Mouse (Mus musculus) myocyte (in vitro differentiated cells): Measurements from ENCODE around the gene Rwdd2b. TPM values are rescaled to one million over a fixed set of nuclear protein-coding genes. Genes with fewer than 3 reads are reported as not detected.

ENCODE experiments used
- H3K27me3 ChIP-seq: one replicate; pipeline ENCODE4 v1.6.1; 2011; ENCODE audit not compliant: control insufficient read depth, insufficient read depth, insufficient read length
- H3K36me3 ChIP-seq: one replicate; pipeline ENCODE4 v1.6.1; 2011; ENCODE audit not compliant: control insufficient read depth, insufficient read depth
- H3K4me2 ChIP-seq: one replicate; pipeline ENCODE4 v1.6.1; 2011; ENCODE audit warnings: low read depth, control low read depth
- H3K4me3 ChIP-seq: one replicate; pipeline ENCODE4 v1.5.1; 2011; ENCODE audit warnings: mild to moderate bottlenecking, control low read depth, moderate library complexity
- H3K79me2 ChIP-seq: one replicate; pipeline ENCODE4 v1.6.1; 2011; ENCODE audit not compliant: control insufficient read depth, insufficient read depth
- H3ac ChIP-seq: one replicate; pipeline ENCODE4 v1.6.1; 2011; ENCODE audit not compliant: control insufficient read depth, insufficient read length
- CEBPB ChIP-seq: IDR thresholded peaks from 2 replicates; pipeline ENCODE4 v1.6.1; 2011; ENCODE audit warnings: mild to moderate bottlenecking, moderate library complexity; ENCODE audit not compliant: poor library complexity, insufficient read depth, severe bottlenecking
- E2F4 ChIP-seq: IDR thresholded peaks from one replicate; pipeline ENCODE4 v1.6.1; 2011; ENCODE audit warnings: mild to moderate bottlenecking, control low read depth, moderate library complexity; ENCODE audit not compliant: insufficient read depth
- MAX ChIP-seq: IDR thresholded peaks from one replicate; pipeline ENCODE4 v1.6.1; 2011; ENCODE audit warnings: low read depth, mild to moderate bottlenecking, control low read depth
- MYOD1 ChIP-seq, 3 experiments: IDR thresholded peaks; one replicate each; pipeline ENCODE4 v1.6.1; 2011; ENCODE audit warnings: control low read depth in 2 of 3, low read depth in 2 of 3, mild to moderate bottlenecking in 2 of 3, moderate library complexity in 1 of 3; ENCODE audit not compliant: insufficient read length in 2 of 3, control insufficient read depth in 1 of 3
- MYOG ChIP-seq, 3 experiments: IDR thresholded peaks; one replicate each; pipeline ENCODE4 v1.6.1; 2011; ENCODE audit warnings: control low read depth in 2 of 3, low read depth in 2 of 3, mild to moderate bottlenecking in 2 of 3; ENCODE audit not compliant: insufficient read length in 2 of 3, control insufficient read depth in 1 of 3, insufficient read depth in 1 of 3
- POLR2A ChIP-seq: IDR thresholded peaks from one replicate; pipeline ENCODE4 v1.6.1; 2011; ENCODE audit warnings: low read depth, mild to moderate bottlenecking, control low read depth, moderate library complexity; ENCODE audit not compliant: insufficient read length
- POLR2AphosphoS2 ChIP-seq: IDR thresholded peaks from one replicate; pipeline ENCODE4 v1.6.1; 2011; ENCODE audit warnings: low read depth, control low read depth; ENCODE audit not compliant: insufficient read length
- REST ChIP-seq: IDR thresholded peaks from one replicate; pipeline ENCODE4 v1.6.1; 2011; ENCODE audit warnings: mild to moderate bottlenecking, control low read depth, moderate library complexity; ENCODE audit not compliant: insufficient read depth, insufficient read length
- SRF ChIP-seq: IDR thresholded peaks from one replicate; pipeline ENCODE4 v1.6.1; 2011; ENCODE audit warnings: low read depth; ENCODE audit not compliant: control insufficient read depth, insufficient read length
- TCF12 ChIP-seq: IDR thresholded peaks from one replicate; pipeline ENCODE4 v1.6.1; 2011; ENCODE audit warnings: mild to moderate bottlenecking, control low read depth; ENCODE audit not compliant: poor library complexity, insufficient read depth, severe bottlenecking
- TCF3 ChIP-seq: IDR thresholded peaks from one replicate; pipeline ENCODE4 v1.6.1; 2011; ENCODE audit warnings: low read depth, control low read depth; ENCODE audit not compliant: insufficient read length
- USF1 ChIP-seq: IDR thresholded peaks from one replicate; pipeline ENCODE4 v1.6.1; 2011; ENCODE audit warnings: low read depth, mild to moderate bottlenecking, control low read depth, moderate library complexity
- polyA plus RNA-seq: library from polyadenylated mRNA; unstranded; fragments of >200 nt; fragmentation: generic; extraction: Trizol; gene quantifications from one replicate; pipeline ENCODE4 v1.2.1, GENCODE M21; 2012; ENCODE audit warnings: missing spikeins

Gene Rwdd2b
- polyA plus RNA-seq, 1 experiment: 4.1 TPM

GRCm38 (mm10) chr16:87445110-87445509, 4.7 kb upstream of the Rwdd2b start:
- H3K4me3 ChIP-seq: no peak overlapping the region
- no peak overlapping the region for H3K4me2 ChIP-seq
- no peaks in the 10 kb centered on the region for H3K79me2 ChIP-seq
- no peak for TF ChIP-seq CEBPB
- no peak for TF ChIP-seq MYOG (IDR thresholded peaks at IDR 0.05; ENCODE audit: control insufficient read depth in 1 of 3, insufficient read depth in 1 of 3, insufficient read length in 2 of 3, low read depth in 2 of 3)
- no peak for TF ChIP-seq POLR2AphosphoS2
- TF ChIP-seq MAX: no peak
- no peak for TF ChIP-seq POLR2A
- no peak for TF ChIP-seq SRF
- no peak for TF ChIP-seq TCF12
- no peak for TF ChIP-seq USF1
- no peak overlapping the region for H3ac ChIP-seq
- no peaks in the 10 kb centered on the region for H3K27me3 ChIP-seq
- H3K36me3 ChIP-seq: no peaks in the 10 kb centered on the region

GRCm38 (mm10) chr16:87444071-87444470, 3.7 kb upstream of the Rwdd2b start:
- no peak for TF ChIP-seq REST
- TF ChIP-seq TCF12: no peak
- no peak for TF ChIP-seq SRF
- no peak for TF ChIP-seq POLR2AphosphoS2
- TF ChIP-seq MYOG (IDR thresholded peaks at IDR 0.05; ENCODE audit: control insufficient read depth in 1 of 3, insufficient read depth in 1 of 3, insufficient read length in 2 of 3, low read depth in 2 of 3): no peak
- TF ChIP-seq E2F4: no peak
- no peak for TF ChIP-seq CEBPB
- Histone ChIP-seq H3K36me3 (no peaks in the 10 kb centered on the region), H3K4me3 (no peak overlapping the region)

DNA sequence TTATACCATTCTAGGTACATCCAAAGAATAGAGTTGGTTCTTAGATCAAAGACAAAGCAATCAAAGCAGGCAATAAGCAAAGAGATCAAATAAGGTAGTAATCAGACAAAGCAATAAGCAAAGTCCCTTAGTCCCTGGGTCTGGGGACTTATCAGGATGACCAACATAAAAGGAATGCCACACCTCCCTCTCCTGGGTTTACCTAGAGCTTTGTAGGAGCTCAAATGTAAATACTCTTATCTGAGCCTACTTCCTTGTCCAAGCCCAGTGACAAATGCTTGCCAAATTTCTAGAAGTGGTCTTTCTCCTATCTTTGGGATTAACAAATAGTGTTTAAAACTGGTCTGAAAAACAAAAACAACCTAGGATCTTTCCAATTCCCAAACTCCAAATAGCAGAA, 2.9 kb upstream of the Rwdd2b start:
- Histone ChIP-seq H3K4me2 (no peak overlapping the region), H3K4me3 (no peak overlapping the region), H3K79me2 (no peaks in the 10 kb centered on the region), H3K27me3 (no peaks in the 10 kb centered on the region), H3K36me3 (no peaks in the 10 kb centered on the region), H3ac (no peak overlapping the region)
- no peak for TF ChIP-seq REST
- TF ChIP-seq POLR2AphosphoS2: no peak
- TF ChIP-seq MAX: no peak
- TF ChIP-seq MYOG (IDR thresholded peaks at IDR 0.05; ENCODE audit: control insufficient read depth in 1 of 3, insufficient read depth in 1 of 3, insufficient read length in 2 of 3, low read depth in 2 of 3): no peak
- TF ChIP-seq MYOD1 (IDR thresholded peaks at IDR 0.05; ENCODE audit: control insufficient read depth in 1 of 3, insufficient read length in 2 of 3, low read depth in 2 of 3): no peak
- no peak for TF ChIP-seq CEBPB
- TF ChIP-seq E2F4: no peak
- TF ChIP-seq USF1: no peak
- TF ChIP-seq TCF12: no peak
- TF ChIP-seq POLR2A: no peak
- TF ChIP-seq TCF3: no peak
- TF ChIP-seq SRF: no peak

More at GRCm38 (mm10) chr16:87444071-87444470, 3.7 kb upstream of the Rwdd2b start:
- H3K27me3 ChIP-seq: no peaks in the 10 kb centered on the region
- no peak overlapping the region for H3ac ChIP-seq
- no peak overlapping the region for H3K4me2 ChIP-seq
- no peaks in the 10 kb centered on the region for H3K79me2 ChIP-seq

DNA sequence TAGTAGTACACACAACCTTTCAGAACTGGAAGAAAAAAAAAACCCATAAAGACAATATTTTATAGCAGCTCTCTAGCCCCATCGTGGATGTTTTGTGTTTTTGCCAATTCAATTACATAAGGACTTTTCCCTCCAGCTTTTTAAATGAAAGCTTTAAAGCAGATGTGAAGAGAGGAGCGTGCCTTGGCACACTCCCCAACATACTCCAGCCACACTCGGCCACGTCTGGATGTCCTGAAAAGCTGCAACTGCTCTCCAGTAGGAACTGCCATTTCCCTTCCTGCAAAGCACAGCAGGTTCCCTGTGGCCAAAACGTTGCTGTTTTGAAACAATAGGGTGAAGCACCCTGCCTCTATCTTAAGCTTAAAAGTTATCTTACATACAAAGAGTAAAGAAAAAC, 1.9 kb upstream of the Rwdd2b start:
- no peaks in the 10 kb centered on the region for H3K79me2 ChIP-seq
- H3K27me3 ChIP-seq: no peaks in the 10 kb centered on the region
- TF ChIP-seq CEBPB (no peak), E2F4 (no peak), MYOD1 (IDR thresholded peaks at IDR 0.05; ENCODE audit: control insufficient read depth in 1 of 3, insufficient read length in 2 of 3, low read depth in 2 of 3) (no peak), TCF12 (no peak), USF1 (no peak), MAX (no peak), SRF (no peak), TCF3 (no peak), POLR2A (no peak), MYOG (IDR thresholded peaks at IDR 0.05; ENCODE audit: control insufficient read depth in 1 of 3, insufficient read depth in 1 of 3, insufficient read length in 2 of 3, low read depth in 2 of 3) (no peak), REST (no peak), POLR2AphosphoS2 (no peak)
- no peak overlapping the region for H3K4me2 ChIP-seq
- H3ac ChIP-seq: no peak overlapping the region
- no peaks in the 10 kb centered on the region for H3K36me3 ChIP-seq
- H3K4me3 ChIP-seq: no peak overlapping the region

GRCm38 (mm10) chr16:87441089-87441488, 716 bp upstream of the Rwdd2b start:
- Histone ChIP-seq H3K27me3 (no peaks in the 10 kb centered on the region), H3K4me3 (peak overlapping the region; percentile 65), H3K36me3 (no peaks in the 10 kb centered on the region), H3ac (no peak overlapping the region), H3K4me2 (peak overlapping the region; percentile 88), H3K79me2 (no peaks in the 10 kb centered on the region)
- TF ChIP-seq POLR2A (no peak), SRF (no peak), MYOD1 (IDR thresholded peaks at IDR 0.05; ENCODE audit: control insufficient read depth in 1 of 3, insufficient read length in 2 of 3, low read depth in 2 of 3) (no peak), CEBPB (no peak), TCF12 (no peak)
